Mouse (Mus musculus): ENCODE measurements around the gene Mnd1.

The Mnd1 gene

GRCm38 (mm10) chr3:84090982-84091381 lies 64.6 kb downstream of the Mnd1 start:
- peak; percentile 12 for DNase-seq (ENCODE audit: low spot score)

- no peak for DNase-seq (ENCODE audit: low spot score)
Observed at GRCm38 (mm10) chr3:84086921-84087320, 68.7 kb downstream of the Mnd1 start.

- no peak for DNase-seq (ENCODE audit: low spot score)
Observed at GRCm38 (mm10) chr3:84086337-84086736, 69.2 kb downstream of the Mnd1 start.

- no peak for DNase-seq (ENCODE audit: low spot score)
Observed at GRCm38 (mm10) chr3:84085429-84085828, 70.2 kb downstream of the Mnd1 start.

GRCm38 (mm10) chr3:84081208-84081722 lies 74.3 kb downstream of the Mnd1 start:
- DNase-seq (ENCODE audit: low spot score), result no peak

GRCm38 (mm10) chr3:84080074-84080473 lies 75.5 kb downstream of the Mnd1 start:
- no peak for DNase-seq (ENCODE audit: low spot score)

- DNase-seq (ENCODE audit: low spot score), result no peak
Observed at GRCm38 (mm10) chr3:84077505-84077904, 78.1 kb downstream of the Mnd1 start.

- DNase-seq (ENCODE audit: low spot score), result no peak
Observed at GRCm38 (mm10) chr3:84076543-84077332, 78.8 kb downstream of the Mnd1 start.

- DNase-seq (ENCODE audit: low spot score), result no peak
Observed at GRCm38 (mm10) chr3:84075516-84075915, 80.1 kb downstream of the Mnd1 start.

- DNase-seq (ENCODE audit: low spot score), result no peak
Observed at GRCm38 (mm10) chr3:84074777-84075176, 80.8 kb downstream of the Mnd1 start.

GRCm38 (mm10) chr3:84071641-84072040 lies 83.9 kb downstream of the Mnd1 start:
- DNase-seq (ENCODE audit: low spot score), result no peak

GRCm38 (mm10) chr3:84070811-84071210 lies 84.8 kb downstream of the Mnd1 start:
- no peak for DNase-seq (ENCODE audit: low spot score)

GRCm38 (mm10) chr3:84068831-84069709 lies 86.5 kb downstream of the Mnd1 start:
- DNase-seq (ENCODE audit: low spot score), result no peak

- DNase-seq (ENCODE audit: low spot score), result no peak
Observed at GRCm38 (mm10) chr3:84065825-84066224, 89.8 kb downstream of the Mnd1 start.

GRCm38 (mm10) chr3:84063369-84063914 lies 92.1 kb downstream of the Mnd1 start:
- no peak for DNase-seq (ENCODE audit: low spot score)

GRCm38 (mm10) chr3:84061523-84062453 lies 93.8 kb downstream of the Mnd1 start:
- no peak for DNase-seq (ENCODE audit: low spot score)

GRCm38 (mm10) chr3:84060946-84061345 lies 94.6 kb downstream of the Mnd1 start:
- DNase-seq (ENCODE audit: low spot score), result no peak

GRCm38 (mm10) chr3:84060128-84060527 lies 95.5 kb downstream of the Mnd1 start:
- DNase-seq (ENCODE audit: low spot score), result no peak

- DNase-seq (ENCODE audit: low spot score), result no peak
Observed at GRCm38 (mm10) chr3:84059676-84060075, 95.9 kb downstream of the Mnd1 start.

- DNase-seq (ENCODE audit: low spot score), result no peak
Observed at GRCm38 (mm10) chr3:84059261-84059660, 96.3 kb downstream of the Mnd1 start.

- no peak for DNase-seq (ENCODE audit: low spot score)
Observed at GRCm38 (mm10) chr3:84048729-84049175, 106.8 kb downstream of the Mnd1 start.

Measured in yolk sac, embryonic 10.5 days (tissue).